Mouse (Mus musculus) midbrain, embryonic 11.5 days (tissue): ENCODE measurements at regions not wholly inside any gene's neighbourhood (a gene's known extent, or its start where the extent isn't known, plus 50 kb on each side); places are given as distances from the start of the nearest gene placed in this dataset.

Experiments used
- ATAC-seq: fragments of 200-750 bp; cut with Nextera tagmentation; 2 replicates; pipeline ENCODE4 v1.8.0; 2017; ENCODE audit warnings: moderate TSS enrichment, moderate library complexity; ENCODE audit not compliant: low FRiP score
- DNase-seq: peaks from one replicate; pipeline ENCODE4 v3.0.0; 2015; ENCODE audit warnings: low spot score; ENCODE audit errors: missing footprints
- H3K27ac ChIP-seq: fragments of 300-500 bp; sonication (generic); 2 replicates; pipeline ENCODE4 v1.5.1; 2014; ENCODE audit warnings: low read depth, low read length
- H3K27me3 ChIP-seq: fragments of 300-500 bp; sonication (generic); 2 replicates; pipeline ENCODE4 v1.6.1; 2014; ENCODE audit warnings: mild to moderate bottlenecking, low read length, moderate library complexity, mixed read lengths; ENCODE audit not compliant: control insufficient read depth, insufficient read depth
- H3K36me3 ChIP-seq: fragments of 300-500 bp; sonication (generic); 2 replicates; pipeline ENCODE4 v1.6.1; 2014; ENCODE audit warnings: mild to moderate bottlenecking, low read length, moderate library complexity, mixed read lengths; ENCODE audit not compliant: control insufficient read depth, insufficient read depth
- H3K4me1 ChIP-seq: fragments of 300-500 bp; sonication (generic); 2 replicates; pipeline ENCODE4 v1.6.1; 2014; ENCODE audit warnings: low read length; ENCODE audit not compliant: control insufficient read depth, insufficient read depth
- H3K4me2 ChIP-seq: fragments of 300-500 bp; sonication (generic); 2 replicates; pipeline ENCODE4 v1.6.1; 2014; ENCODE audit warnings: mild to moderate bottlenecking, moderate library complexity
- H3K4me3 ChIP-seq: fragments of 300-500 bp; sonication (generic); 2 replicates; pipeline ENCODE4 v1.5.1; 2014; ENCODE audit warnings: low read depth, low read length
- H3K9ac ChIP-seq: fragments of 300-500 bp; sonication (generic); 2 replicates; pipeline ENCODE4 v1.6.1; 2014; ENCODE audit warnings: low read length
- H3K9me3 ChIP-seq: fragments of 300-500 bp; sonication (generic); 2 replicates; pipeline ENCODE4 v1.6.1; 2016; ENCODE audit warnings: low read length; ENCODE audit not compliant: control insufficient read depth
- WGBS: fragments of 180-500 bp; shearing (Covaris S2); extraction: QIAGEN DNeasy Blood & Tissue Kit; methylation state at CpG from one replicate; pipeline ENCODE4 v1.1.7; 2014; 5-methylcytosine and 5-hydroxymethylcytosine counted together

DNA sequence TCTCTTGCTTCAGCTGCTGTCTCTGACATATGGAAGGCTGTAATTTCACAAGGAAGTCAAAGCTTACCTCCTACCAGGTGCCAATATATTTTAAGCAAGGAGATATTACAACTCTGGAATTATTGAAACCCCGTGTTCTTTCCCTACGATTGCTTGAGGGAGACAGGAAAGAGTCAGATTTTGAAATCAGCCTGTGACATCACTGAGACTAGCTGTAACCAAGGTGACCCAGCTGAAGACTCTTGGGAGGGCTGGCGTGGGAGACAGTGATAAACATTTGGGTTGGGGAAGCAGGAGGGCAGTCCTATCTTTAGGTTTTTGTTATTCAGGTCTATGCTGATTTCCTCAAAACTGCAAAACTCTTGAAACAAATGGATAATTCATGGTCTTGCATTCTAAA, 518.4 kb upstream of the Id2 start:
- Histone ChIP-seq H3K4me3 (no peak overlapping the region), H3K36me3 (no peaks in the 10 kb centered on the region), H3K4me2 (no peak overlapping the region), H3K4me1 (no peaks in the 10 kb centered on the region), H3K27me3 (no peaks in the 10 kb centered on the region), H3K9ac (no peak overlapping the region), H3K9me3 (no peaks in the 10 kb centered on the region), H3K27ac (no peak overlapping the region)
- ATAC-seq (no peak), DNase-seq (no peak)
- WGBS: 72% methylated on average over 3 of the region's 3 CpGs

GRCm38 (mm10) chr12:25613473-25613872, 516.5 kb upstream of the Id2 start:
- no peaks in the 10 kb centered on the region for H3K36me3 ChIP-seq
- no peaks in the 10 kb centered on the region for H3K4me1 ChIP-seq
- no peak overlapping the region for H3K4me3 ChIP-seq
- no peaks in the 10 kb centered on the region for H3K27me3 ChIP-seq
- no peak for DNase-seq
- H3K27ac ChIP-seq: no peak overlapping the region
- no peak overlapping the region for H3K9ac ChIP-seq
- H3K4me2 ChIP-seq: no peak overlapping the region
- no peak for ATAC-seq
- H3K9me3 ChIP-seq: no peaks in the 10 kb centered on the region

DNA sequence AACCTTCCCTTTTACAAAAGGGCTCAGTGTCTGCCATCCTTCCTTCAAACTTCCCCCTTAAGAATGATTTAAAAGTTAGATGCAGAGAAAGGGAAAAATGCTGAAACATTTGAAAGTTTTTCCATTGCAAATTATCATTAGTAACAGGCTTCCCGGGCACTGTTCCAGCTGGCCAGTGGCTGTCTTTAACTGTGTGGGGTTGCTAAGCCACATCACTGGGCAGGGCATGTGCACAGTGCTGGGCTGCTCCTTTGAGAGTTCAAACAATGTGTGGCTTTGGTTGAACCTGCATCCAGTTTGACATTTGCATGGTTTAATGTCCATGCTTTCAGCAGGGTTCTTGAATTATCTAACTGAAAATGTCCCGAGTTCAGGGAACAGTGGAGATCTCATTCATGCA, 512.1 kb upstream of the Id2 start:
- H3K4me3 ChIP-seq: no peak overlapping the region
- WGBS: 49% methylated on average over 2 of the region's 2 CpGs
- no peak overlapping the region for H3K9ac ChIP-seq
- H3K27me3 ChIP-seq: no peaks in the 10 kb centered on the region
- ATAC-seq: no peak
- no peak for DNase-seq
- no peaks in the 10 kb centered on the region for H3K9me3 ChIP-seq
- H3K36me3 ChIP-seq: no peaks in the 10 kb centered on the region
- H3K4me1 ChIP-seq: no peaks in the 10 kb centered on the region
- H3K27ac ChIP-seq: no peak overlapping the region
- H3K4me2 ChIP-seq: no peak overlapping the region

DNA sequence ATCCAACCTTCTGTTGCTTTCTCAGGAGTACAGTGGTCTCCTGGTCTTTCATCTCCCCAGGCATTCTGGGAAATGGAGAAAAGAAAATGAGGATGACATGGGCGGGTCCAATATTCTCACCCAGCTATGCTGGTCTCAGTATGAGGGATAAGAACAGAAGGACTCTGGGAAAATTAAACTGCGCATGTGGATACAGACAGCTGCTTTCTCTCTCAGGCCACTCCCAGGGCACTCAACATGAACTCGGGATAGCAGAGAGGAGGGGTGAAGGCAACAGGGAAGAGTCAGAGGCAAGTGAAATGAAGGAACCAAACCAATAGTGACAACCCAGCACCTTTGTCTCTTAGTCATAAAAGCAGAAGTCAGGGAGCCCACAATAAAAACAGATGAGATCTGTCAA, 508.5 kb upstream of the Id2 start:
- H3K9ac ChIP-seq: no peak overlapping the region
- H3K36me3 ChIP-seq: no peaks in the 10 kb centered on the region
- DNase-seq (no peak), ATAC-seq (no peak)
- H3K27ac ChIP-seq: no peak overlapping the region
- no peaks in the 10 kb centered on the region for H3K27me3 ChIP-seq
- no peak overlapping the region for H3K4me3 ChIP-seq
- H3K9me3 ChIP-seq: no peaks in the 10 kb centered on the region
- H3K4me1 ChIP-seq: no peaks in the 10 kb centered on the region
- WGBS: 84% methylated on average over 3 of the region's 3 CpGs
- H3K4me2 ChIP-seq: no peak overlapping the region

- H3K27me3 ChIP-seq: no peaks in the 10 kb centered on the region
- no peaks in the 10 kb centered on the region for H3K36me3 ChIP-seq
- no peak overlapping the region for H3K4me3 ChIP-seq
- no peak overlapping the region for H3K27ac ChIP-seq
- no peak overlapping the region for H3K4me2 ChIP-seq
- WGBS: 92% methylated on average over 2 of the region's 2 CpGs
- H3K4me1 ChIP-seq: no peaks in the 10 kb centered on the region
- H3K9me3 ChIP-seq: 0 out of 2 replicates have a peak, but pooled peaks cover 4% of the 10 kb centered on the region
- no peak overlapping the region for H3K9ac ChIP-seq
- ATAC-seq (no peak), DNase-seq (no peak)
Measured at GRCm38 (mm10) chr12:25590262-25590661, 493.3 kb upstream of the Id2 start.

- ATAC-seq: no peak
- no peaks in the 10 kb centered on the region for H3K27me3 ChIP-seq
- H3K9ac ChIP-seq: no peak overlapping the region
- no peaks in the 10 kb centered on the region for H3K4me1 ChIP-seq
- no peak overlapping the region for H3K4me2 ChIP-seq
- WGBS: 89% methylated on average over 3 of the region's 3 CpGs
- DNase-seq: no peak
- 0 out of 2 replicates have a peak, but pooled peaks cover 4% of the 10 kb centered on the region for H3K9me3 ChIP-seq
- H3K4me3 ChIP-seq: no peak overlapping the region
- H3K36me3 ChIP-seq: no peaks in the 10 kb centered on the region
- H3K27ac ChIP-seq: no peak overlapping the region
Measured at GRCm38 (mm10) chr12:25585746-25586145, 488.8 kb upstream of the Id2 start.

- Histone ChIP-seq H3K4me1 (no peaks in the 10 kb centered on the region), H3K27ac (no peak overlapping the region), H3K4me3 (no peak overlapping the region), H3K9ac (no peak overlapping the region), H3K4me2 (no peak overlapping the region), H3K9me3 (no peaks in the 10 kb centered on the region), H3K27me3 (no peaks in the 10 kb centered on the region), H3K36me3 (no peaks in the 10 kb centered on the region)
- no peak for DNase-seq
- no peak for ATAC-seq
- WGBS: 90% methylated on average over 8 of the region's 8 CpGs
Measured at GRCm38 (mm10) chr12:25579407-25579806, 482.5 kb upstream of the Id2 start.

DNA sequence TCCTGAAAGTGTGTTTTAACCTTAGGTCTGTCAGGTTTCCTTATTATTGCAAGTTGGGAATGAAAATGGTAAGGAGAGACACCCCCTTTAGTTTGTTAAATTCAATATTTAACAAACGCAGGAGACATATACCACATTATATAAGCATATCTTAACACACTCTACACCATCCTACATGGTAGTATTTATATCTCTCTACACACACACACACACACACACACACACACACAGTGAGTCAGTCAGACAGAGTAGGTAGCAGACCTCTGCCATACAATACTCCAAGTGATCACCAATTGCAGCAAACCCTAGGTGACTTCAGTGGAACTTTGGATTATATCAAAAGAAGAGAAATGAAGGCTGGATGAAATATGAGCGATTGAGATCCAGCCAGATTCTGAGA, 468.2 kb upstream of the Id2 start:
- ATAC-seq: no peak
- 89% methylated on average over 2 of the region's 2 CpGs for WGBS
- no peak overlapping the region for H3K27ac ChIP-seq
- H3K4me3 ChIP-seq: no peak overlapping the region
- no peak overlapping the region for H3K9ac ChIP-seq
- H3K27me3 ChIP-seq: no peaks in the 10 kb centered on the region
- no peak for DNase-seq
- H3K36me3 ChIP-seq: no peaks in the 10 kb centered on the region
- H3K9me3 ChIP-seq: no peaks in the 10 kb centered on the region
- H3K4me2 ChIP-seq: no peak overlapping the region
- no peaks in the 10 kb centered on the region for H3K4me1 ChIP-seq

- ATAC-seq (no peak), DNase-seq (peak; percentile 56)
- Histone ChIP-seq H3K4me1 (no peaks in the 10 kb centered on the region), H3K27me3 (no peaks in the 10 kb centered on the region), H3K4me2 (no peak overlapping the region), H3K36me3 (no peaks in the 10 kb centered on the region), H3K4me3 (no peak overlapping the region), H3K9ac (no peak overlapping the region), H3K9me3 (no peaks in the 10 kb centered on the region), H3K27ac (no peak overlapping the region)
Measured at GRCm38 (mm10) chr12:25559601-25560000, 462.7 kb upstream of the Id2 start.

DNA sequence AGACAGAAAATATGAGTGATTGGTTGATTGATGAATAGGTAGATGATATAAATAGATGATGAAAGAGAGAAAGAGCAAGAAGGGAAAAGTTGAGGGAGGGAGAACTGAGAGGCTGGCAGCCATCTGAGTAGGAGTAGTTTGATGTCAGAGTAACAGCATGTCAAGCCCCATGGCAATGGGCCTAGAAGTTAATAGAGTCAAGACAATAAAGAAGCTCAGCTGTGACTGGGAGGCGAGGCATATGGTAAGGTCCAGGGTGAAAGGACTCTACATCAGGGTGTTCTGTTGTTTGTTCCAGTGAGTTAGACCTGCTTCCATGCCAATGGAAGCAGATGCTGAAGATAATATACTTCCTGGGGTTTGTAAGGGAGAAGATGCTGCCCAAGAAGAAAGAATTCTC, 456.7 kb upstream of the Id2 start:
- no peak for ATAC-seq
- 78% methylated on average over 1 of the region's 1 CpGs for WGBS

More for the DNA sequence above, 456.7 kb upstream of the Id2 start:
- no peak for DNase-seq
- Histone ChIP-seq H3K4me1 (no peaks in the 10 kb centered on the region), H3K9me3 (no peaks in the 10 kb centered on the region), H3K27me3 (no peaks in the 10 kb centered on the region), H3K9ac (no peak overlapping the region), H3K4me3 (no peak overlapping the region), H3K27ac (no peak overlapping the region), H3K36me3 (no peaks in the 10 kb centered on the region), H3K4me2 (no peak overlapping the region)
